Mouse (Mus musculus) liver, embryonic 14.5 days (tissue): Measurements from ENCODE around the gene Lpp.

ENCODE experiments used
- CTCF ChIP-seq: IDR thresholded peaks from 2 replicates; pipeline ENCODE4 v1.5.1; 2016; ENCODE audit warnings: antibody characterized with exemption, low read depth, control low read depth
- EP300 ChIP-seq: IDR thresholded peaks from 2 replicates; pipeline ENCODE4 v1.6.1; 2016; ENCODE audit warnings: antibody characterized with exemption, low read depth

GRCm38 (mm10) chr16:24446449-24446848 lies 53.1 kb downstream of the Lpp start:
- TF ChIP-seq CTCF, result no peak
- no peak for TF ChIP-seq EP300
